Mouse (Mus musculus) lung, adult 18-20 months (tissue): Measurements from ENCODE around the gene Tcl1.
"Not testable (repeated sequence)": the region's sequence is repeated elsewhere in the genome, so short reads cannot be mapped to it uniquely, and the experiment has no call there.

Source experiments
- DNase-seq, 2 experiments: peaks; one replicate each; pipeline ENCODE4 v3.0.0; 2022; ENCODE audit warnings: mixed read lengths in 2 of 2

Tcl1 gene

DNA sequence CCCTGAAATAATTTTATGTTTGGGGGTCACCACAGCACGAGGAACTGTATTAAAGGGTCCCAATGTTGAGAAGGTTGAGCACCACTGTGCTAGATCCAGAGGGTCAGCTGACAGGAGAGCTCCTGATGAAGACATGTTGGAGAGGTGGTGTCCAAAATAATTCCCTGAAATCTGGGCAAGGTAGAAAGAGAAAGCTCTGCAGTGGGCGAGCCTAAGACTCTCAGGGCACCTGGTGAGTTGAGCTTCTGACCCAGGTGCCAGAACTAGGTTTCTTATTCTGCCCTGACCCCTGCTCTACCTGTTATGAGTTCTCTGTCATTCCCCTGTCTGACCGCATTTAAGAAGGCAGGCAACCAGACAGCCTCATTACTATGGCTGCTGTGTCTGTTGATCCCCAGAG, 46.5 kb downstream of the Tcl1 start, which contains the start of gene Tcl1b5:
Gene Tcl1b5 (plus strand): TSS at position 301 of the 400 bp plus-strand sequence.
- not testable (repeated sequence) for DNase-seq

DNA sequence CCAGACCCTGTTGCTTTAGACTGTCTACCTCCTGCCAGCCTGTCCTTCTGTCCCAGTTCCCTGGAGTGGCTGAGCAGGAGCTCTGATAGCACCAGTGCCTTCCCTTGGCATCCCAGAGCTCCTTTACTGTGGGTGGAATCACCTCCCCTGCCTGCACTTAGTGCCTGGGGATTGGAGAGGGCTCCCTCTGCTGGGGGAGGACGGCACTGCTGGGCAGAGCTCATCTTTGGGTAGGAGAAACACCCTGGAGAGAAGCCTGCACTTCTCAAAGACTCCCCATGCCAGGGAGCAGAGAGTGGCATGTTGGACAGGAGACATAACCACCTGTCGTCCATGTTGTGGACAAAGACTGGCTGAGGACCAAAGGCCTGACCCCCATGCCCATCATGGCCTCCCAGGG, 48.3 kb downstream of the Tcl1 start:
- peak; percentile 26 to 28 for DNase-seq

DNA sequence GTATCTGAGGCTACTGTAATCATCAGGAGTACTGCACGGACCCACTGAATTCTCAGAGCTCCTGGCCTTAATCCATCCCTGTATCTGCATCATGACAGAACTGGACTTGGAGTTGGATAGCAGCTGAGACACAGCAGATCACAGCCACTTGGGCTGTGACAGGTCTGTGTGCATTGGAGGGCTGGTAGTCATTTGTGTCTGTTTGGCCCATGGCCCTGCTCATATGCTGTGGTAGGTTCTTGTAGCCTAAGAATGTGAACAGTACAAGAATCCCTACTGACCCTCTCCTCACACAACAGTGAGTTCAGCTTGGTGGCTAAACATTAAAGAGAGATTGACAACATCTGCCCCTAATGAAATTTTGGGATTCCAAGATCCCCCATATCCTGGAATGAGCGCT, 49.2 kb downstream of the Tcl1 start:
- DNase-seq = no peak
